Mouse (Mus musculus) spleen, adult 18-20 months (tissue): ENCODE data around the gene Ap1g2.

ENCODE experiments used
- DNase-seq, 2 experiments: peaks; one replicate each; pipeline ENCODE4 v3.0.0; 2022; ENCODE audit warnings: mixed read lengths in 2 of 2

Gene Ap1g2

GRCm38 (mm10) chr14:55054191-55054749 is 52.1 kb downstream of the Ap1g2 start:
- no peak for DNase-seq

GRCm38 (mm10) chr14:55053708-55054190 is 52.6 kb downstream of the Ap1g2 start:
- no peak for DNase-seq

GRCm38 (mm10) chr14:55053050-55053449 is 53.3 kb downstream of the Ap1g2 start:
- no peak for DNase-seq

GRCm38 (mm10) chr14:55052496-55052895 is 53.9 kb downstream of the Ap1g2 start:
- DNase-seq = no peak
